Mouse (Mus musculus) NIH3T3 (cell line): ENCODE results near the gene Nav2.

Source experiments
- DNase-seq: peaks from one replicate; pipeline ENCODE4 v3.0.0-alpha.2; 2012; ENCODE audit warnings: low read depth

Gene Nav2

DNA sequence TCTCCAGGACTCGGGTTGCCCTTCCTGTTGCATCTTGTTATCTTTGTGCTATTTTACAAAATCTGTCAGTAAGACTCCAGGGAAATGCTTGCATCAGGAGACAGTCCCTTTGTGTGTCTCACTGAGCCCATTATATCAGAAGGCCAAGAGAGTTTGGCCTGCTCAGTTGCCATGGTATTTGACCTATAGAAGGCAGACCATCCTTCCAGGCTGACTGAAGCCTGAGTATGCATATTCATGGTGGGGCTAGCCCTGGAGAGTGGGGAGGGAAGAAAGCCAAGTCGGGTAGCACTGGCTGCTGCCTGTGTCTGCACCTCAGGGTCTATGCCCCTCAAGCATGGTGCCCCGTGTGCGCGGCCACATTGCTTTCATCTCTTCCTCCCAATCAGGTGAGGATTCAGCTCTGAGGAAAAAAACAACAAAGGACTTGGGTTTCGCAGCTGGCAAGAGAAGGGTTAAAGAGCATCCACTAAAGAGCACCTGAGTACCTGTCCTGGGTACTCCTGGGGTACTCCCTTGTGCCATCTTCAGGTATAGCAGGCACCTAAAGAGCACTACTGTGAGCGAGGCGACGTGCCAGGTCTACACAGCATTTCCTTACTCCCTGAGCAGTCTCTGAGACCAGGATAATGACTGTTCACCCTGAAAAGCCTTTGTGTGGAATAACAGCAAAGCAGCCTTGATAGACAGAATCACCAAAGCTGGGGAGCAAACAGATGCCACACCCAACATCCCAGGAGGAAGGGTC is 144.5 kb downstream of the Nav2 start:
- no peak for DNase-seq

DNA sequence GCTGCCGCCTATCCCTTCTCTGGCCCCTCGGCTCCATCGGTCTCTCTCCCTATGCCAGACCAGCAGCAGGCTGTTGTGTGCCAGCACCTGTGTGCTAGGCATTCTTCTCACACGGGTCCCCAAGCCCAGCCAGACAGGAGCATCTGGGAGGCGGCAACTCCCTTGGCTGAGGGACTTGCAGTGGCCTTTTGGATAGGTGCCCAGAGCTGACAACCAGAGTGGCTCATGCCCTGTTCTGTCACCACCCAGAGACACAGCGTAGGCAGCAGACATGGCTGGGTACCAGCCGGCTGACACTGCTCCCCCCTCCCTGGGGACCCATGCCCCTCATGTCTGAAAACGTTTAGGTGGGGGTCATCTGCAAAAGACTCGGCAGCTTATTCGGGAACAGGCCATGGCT is 146.8 kb downstream of the Nav2 start:
- no peak for DNase-seq

- no peak for DNase-seq
Measured at GRCm38 (mm10) chr7:49058304-49059012, 149.9 kb downstream of the Nav2 start.

GRCm38 (mm10) chr7:49064792-49065521 is 156.4 kb downstream of the Nav2 start:
- peak; percentile 20 for DNase-seq

DNA sequence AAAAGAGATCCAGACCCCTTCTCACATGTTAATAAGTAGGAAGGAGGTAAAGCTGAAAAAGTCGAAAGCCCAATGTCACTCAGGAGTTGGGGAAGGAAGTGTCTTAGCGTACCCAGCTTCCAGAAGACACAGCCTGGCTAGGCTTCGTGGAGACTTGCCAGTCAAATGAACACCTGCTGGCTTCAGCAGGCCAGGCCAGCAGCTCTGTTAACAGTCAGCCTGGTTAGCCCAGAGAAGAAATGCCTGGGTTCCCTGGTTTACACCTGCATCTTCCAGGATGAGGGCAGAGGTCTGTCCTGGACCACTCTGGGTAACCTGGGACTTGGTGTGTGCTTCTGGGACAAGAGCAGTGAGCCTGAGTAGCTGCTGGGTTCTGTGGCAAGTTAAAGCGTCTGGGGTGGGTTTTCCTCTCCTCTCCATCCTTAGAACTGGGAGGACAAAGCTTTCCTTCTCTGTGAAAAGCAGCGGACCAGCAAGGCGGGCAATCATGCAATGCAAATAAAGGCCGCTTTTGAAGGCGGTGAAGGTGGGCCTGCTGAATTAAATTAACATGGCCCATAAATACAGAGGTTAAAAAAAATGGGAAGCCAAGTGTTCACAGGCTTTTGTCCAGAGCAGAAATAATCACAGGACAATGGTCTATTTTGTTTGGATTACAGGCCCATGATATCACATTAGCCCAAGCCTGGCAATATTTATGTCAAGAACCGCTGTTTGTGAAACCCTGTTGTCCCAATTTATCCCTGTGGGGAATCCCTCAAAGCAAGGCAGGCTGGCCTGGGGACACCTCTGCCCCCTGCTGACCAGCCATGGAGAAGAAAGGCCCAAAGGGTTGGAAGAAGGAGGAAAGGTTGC is 157.3 kb downstream of the Nav2 start:
- peak; percentile 17 for DNase-seq

DNA sequence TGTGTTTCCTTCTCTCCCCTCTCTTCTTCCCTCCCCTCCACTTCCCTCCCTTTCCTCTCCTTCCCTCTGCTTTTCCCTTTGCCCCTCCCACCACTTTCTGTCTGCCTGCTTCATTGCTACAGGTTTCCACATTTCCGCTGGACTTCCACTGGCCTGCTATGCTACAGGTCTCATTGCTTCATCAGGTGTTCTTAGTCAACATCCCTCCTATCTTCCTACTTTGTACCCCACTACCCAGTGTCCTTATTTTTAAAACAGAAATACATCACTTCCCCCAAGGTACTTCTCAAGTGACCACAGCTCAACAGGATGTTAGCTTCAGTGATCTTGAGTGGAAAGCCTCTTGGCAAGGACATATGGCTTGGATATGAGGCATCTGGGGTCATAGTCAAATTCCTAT is 158.3 kb downstream of the Nav2 start:
- no peak for DNase-seq

DNA sequence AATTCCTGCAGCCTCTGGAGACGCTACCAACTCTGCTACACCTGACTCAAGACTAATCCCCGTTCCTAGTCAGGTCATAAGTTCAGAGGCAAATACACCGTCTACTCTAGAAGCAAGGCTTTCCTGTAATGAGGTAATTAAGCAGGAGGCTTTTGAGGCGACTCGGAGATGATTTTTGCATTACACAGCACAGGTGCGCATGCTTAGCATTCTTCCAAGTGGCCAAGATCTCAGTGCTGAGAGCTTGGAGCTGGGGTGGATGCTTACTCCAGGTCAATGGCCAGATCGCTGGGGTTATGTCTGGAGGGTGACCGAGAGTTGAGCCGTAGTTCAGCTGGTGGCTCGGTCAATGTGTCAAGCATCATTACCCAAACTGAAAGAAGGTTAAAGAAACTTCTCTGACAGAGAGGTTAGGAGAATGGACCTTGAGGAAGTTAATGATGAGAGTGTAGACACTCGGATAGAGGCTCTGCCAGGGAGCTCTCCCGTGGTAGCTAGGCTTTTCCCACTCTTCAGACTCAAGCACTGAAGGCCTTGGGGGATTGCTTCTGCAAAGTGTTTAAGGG is 161.0 kb downstream of the Nav2 start:
- DNase-seq: no peak

GRCm38 (mm10) chr7:49070621-49071020 is 162.1 kb downstream of the Nav2 start:
- no peak for DNase-seq

- DNase-seq: no peak
Measured at GRCm38 (mm10) chr7:49071141-49071567, 162.6 kb downstream of the Nav2 start.

DNA sequence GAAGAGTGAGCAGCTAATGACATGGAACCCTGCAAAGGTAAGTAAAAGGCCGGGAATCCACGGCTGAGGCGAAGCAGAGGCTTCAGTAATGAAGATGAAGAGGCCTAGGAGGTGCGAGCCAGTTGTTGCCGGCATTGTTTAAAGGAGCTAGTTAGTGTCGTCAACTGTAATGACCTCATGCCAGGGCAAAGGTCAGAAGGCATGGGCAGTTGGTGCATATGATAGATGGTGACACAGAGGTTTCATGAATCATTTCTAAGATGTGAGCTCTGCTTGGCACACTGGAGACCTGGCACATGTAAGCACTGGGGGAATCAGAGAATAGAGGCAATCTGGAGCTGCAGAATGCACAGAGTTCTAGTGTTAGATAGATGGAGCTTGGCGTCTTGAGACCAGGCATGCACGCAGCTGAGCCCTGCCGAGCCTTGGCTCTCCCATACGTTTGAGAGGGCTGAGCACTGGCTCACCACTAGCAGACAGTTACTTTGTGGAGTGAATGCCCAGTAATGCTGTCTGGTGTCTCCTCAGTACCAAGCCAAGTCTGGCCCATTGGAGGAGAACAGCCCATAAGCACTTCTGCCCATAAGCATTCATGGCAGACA is 166.9 kb downstream of the Nav2 start:
- DNase-seq: no peak

DNA sequence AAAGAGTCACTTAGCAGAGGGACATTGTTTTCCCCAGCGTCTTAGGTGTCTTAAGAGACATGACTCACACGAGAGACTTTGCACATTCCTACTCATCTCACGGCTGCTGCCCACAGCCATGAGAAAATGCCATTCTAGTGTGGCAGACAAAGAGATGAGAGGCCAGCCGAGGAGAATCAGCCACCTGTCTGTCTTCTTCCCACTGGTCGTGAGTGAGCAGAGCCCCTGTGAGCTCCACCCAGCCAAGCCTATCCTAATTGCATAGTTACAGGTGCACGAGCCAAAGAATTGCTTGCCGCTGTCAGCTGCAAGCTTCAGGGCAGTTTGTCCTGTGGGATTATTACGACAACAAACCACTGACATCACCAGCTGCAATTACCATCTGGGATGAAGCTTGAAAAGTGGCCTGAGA is 167.8 kb downstream of the Nav2 start:
- no peak for DNase-seq

DNA sequence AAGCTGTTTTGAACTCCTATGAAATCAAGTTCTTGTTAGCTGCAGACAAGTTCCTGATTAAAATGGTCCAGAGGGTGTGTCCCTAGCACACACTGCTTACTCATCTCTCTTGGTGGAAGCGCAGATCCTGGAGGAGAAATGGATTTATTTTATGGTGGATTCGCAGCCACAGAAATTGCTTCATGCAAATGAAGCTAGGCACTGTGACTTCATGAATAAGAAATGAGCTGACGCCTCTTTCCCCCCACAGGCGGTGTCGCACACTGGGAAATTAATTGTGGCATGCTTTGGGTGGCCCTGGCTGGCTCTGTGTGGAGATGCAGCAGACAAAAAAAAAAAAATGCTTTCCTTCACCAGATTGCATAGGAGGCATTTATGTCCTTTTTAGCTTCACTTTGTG is 170.4 kb downstream of the Nav2 start:
- DNase-seq: peak; percentile 9

DNA sequence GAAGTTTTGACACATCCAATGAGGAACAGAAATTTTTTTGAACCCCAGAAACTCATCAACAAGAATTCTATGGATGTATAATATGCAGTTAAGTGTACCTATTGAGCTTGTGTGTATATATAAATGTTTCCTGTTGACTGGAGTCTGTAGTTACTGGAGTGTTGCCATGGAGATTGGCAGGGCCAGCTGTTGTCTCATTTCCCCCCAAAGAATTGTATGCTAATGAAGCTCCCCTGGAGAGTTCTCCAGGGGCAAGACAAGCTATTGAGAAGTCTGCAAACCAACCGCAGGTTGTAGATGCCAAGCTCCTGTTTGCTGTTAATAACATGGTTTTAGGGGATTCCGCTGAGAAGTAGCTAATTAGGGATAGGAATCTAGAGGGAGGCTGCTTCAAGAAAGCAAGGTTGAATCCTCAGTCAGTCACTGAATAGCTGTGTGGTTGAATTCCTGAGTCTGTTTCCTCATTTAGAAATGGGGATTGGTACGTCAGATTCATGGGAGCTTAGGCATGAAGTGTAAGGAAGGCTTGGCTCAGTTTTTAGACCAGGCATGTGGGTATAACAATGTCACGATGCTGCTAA is 174.2 kb downstream of the Nav2 start:
- no peak for DNase-seq

DNA sequence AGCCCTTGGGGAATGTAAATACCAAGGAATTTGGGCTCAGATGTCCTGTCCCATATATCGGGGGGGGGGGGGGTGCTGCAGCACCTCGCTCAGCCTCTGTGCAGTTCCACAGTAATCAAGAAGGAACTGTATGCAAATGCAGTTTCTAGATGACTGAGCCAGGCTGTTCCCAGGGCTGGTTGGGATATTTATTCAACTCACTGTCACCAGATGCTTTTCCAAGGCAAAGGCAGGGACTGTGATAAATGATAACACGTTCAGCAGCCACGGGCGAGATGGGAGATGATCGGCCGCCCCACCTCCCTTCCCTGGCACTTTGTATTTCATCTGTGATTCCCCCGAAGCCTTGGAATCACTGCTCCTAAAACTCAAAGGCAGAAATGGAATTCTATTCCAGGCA is 176.3 kb downstream of the Nav2 start:
- DNase-seq: no peak

GRCm38 (mm10) chr7:49085759-49086158 is 177.2 kb downstream of the Nav2 start:
- no peak for DNase-seq

DNA sequence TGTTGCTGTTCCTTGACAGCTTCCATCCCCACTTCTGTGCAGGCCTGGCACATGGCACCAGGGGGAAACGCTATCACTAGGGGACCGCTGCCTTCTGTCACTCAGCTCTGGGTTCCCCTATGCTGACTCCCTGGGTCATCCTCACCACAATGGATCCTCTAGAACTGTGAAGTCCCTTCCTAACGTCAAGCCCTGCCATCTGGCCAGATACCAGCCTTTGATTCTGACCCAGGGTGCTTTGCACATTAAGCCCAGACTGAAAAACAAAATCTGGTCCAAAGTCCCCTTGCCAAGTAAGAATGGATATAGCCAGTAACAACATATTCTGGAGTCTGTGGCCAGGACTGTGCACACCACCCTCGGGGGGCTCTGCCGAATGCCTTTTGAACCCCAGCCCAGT is 178.6 kb downstream of the Nav2 start:
- DNase-seq: no peak

GRCm38 (mm10) chr7:49088198-49088912 is 179.8 kb downstream of the Nav2 start:
- DNase-seq: no peak

DNA sequence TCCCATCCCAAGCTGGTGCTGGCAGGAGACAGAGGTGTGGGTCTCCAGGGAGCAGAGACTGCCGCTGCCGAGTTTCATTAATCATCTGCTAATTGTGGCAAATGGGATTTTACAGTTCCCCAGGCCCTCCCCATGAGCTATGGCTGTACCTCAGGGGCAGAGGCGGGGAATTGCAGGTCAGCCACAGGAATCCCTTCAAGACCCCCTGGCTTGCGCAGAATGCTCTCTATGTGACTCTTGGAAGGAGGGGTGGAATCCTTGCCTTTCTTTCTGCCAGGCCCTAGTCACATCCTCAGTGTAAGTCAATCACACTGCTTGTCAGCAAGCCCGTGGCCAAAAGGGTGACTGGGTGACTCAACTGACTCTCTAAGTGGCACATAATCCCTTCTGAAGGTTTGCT is 182.9 kb downstream of the Nav2 start:
- no peak for DNase-seq

DNA sequence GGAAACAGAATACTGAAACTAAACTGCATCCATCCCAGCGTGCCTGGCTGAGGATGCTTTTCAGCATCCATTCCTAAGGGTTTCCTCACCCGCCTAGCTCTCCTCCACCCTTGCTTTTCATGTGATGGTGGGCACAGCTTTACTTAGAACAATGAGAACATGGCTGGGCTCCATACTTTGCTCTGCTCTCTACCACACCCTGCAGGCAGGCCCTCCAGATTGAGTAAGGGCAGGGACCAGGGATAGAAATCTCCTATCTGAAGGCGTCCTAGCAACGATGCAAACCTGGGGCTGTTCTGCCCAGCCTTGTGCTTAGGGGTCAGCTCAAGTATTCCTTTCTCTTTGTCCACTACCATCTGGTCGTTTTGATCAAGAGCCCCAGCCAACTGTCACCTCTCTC is 183.4 kb downstream of the Nav2 start:
- DNase-seq: no peak

GRCm38 (mm10) chr7:49093596-49093995 is 185.1 kb downstream of the Nav2 start:
- peak; percentile 75 for DNase-seq
